Mouse (Mus musculus): ENCODE data around the gene Adprh.
"Not testable (repeated sequence)": the region's sequence is repeated elsewhere in the genome, so short reads cannot be mapped to it uniquely, and the experiment has no call there.

Gene Adprh

GRCm38 (mm10) chr16:38452442-38453202 lies at the start of gene Adprh:
Adprh (minus strand) TSS chr16:38452703.
- in situ Hi-C loops (cut with MboI), result no loop called here

- in situ Hi-C loops (cut with MboI), result no loop called here
Measured at GRCm38 (mm10) chr16:38496604-38497140, 44.2 kb upstream of the Adprh start.

GRCm38 (mm10) chr16:38493890-38494289 lies 41.4 kb upstream of the Adprh start:
- in situ Hi-C loops (cut with MboI), result no loop called here

GRCm38 (mm10) chr16:38492551-38492950 lies 40.0 kb upstream of the Adprh start:
- in situ Hi-C loops (cut with MboI), result no loop called here

GRCm38 (mm10) chr16:38483582-38484309 lies 31.2 kb upstream of the Adprh start:
- in situ Hi-C loops (cut with MboI), result no loop called here

- in situ Hi-C loops (cut with MboI), result no loop called here
Measured at GRCm38 (mm10) chr16:38482780-38483562, 30.5 kb upstream of the Adprh start.

- in situ Hi-C loops (cut with MboI), result no loop called here
Measured at GRCm38 (mm10) chr16:38481327-38481726, 28.8 kb upstream of the Adprh start.

GRCm38 (mm10) chr16:38478296-38478695 lies 25.8 kb upstream of the Adprh start:
- in situ Hi-C loops (cut with MboI), result no loop called here

GRCm38 (mm10) chr16:38477241-38477608 lies 24.7 kb upstream of the Adprh start:
- in situ Hi-C loops (cut with MboI), result not testable (repeated sequence)

GRCm38 (mm10) chr16:38476312-38477240 lies 24.1 kb upstream of the Adprh start:
- in situ Hi-C loops (cut with MboI), result no loop called here

GRCm38 (mm10) chr16:38475681-38476311 lies 23.3 kb upstream of the Adprh start:
- in situ Hi-C loops (cut with MboI), result no loop called here

- in situ Hi-C loops (cut with MboI), result no loop called here
Measured at GRCm38 (mm10) chr16:38474677-38475286, 22.3 kb upstream of the Adprh start.

- in situ Hi-C loops (cut with MboI), result no loop called here
Measured at GRCm38 (mm10) chr16:38473661-38474060, 21.2 kb upstream of the Adprh start.

- in situ Hi-C loops (cut with MboI), result no loop called here
Measured at GRCm38 (mm10) chr16:38472507-38472873, 20.0 kb upstream of the Adprh start.

GRCm38 (mm10) chr16:38471697-38472506 lies 19.4 kb upstream of the Adprh start:
- in situ Hi-C loops (cut with MboI), result no loop called here

GRCm38 (mm10) chr16:38469437-38469836 lies 16.9 kb upstream of the Adprh start:
- in situ Hi-C loops (cut with MboI), result no loop called here

- in situ Hi-C loops (cut with MboI), result no loop called here
Measured at GRCm38 (mm10) chr16:38468706-38469018, 16.2 kb upstream of the Adprh start.

- in situ Hi-C loops (cut with MboI), result no loop called here
Measured at GRCm38 (mm10) chr16:38467917-38468705, 15.6 kb upstream of the Adprh start.

All from mature B cell (primary cell).